Mouse (Mus musculus): ENCODE results near the gene Tec. TPM values are rescaled to one million over a fixed set of nuclear protein-coding genes. Genes with fewer than 3 reads are reported as not detected.
A peak's percentile ranks its signal among the peaks of the same experiment; 100 is the strongest.

Tec gene
- total RNA-seq, 2 experiments from 2014 or later = 13.2 TPM

DNA sequence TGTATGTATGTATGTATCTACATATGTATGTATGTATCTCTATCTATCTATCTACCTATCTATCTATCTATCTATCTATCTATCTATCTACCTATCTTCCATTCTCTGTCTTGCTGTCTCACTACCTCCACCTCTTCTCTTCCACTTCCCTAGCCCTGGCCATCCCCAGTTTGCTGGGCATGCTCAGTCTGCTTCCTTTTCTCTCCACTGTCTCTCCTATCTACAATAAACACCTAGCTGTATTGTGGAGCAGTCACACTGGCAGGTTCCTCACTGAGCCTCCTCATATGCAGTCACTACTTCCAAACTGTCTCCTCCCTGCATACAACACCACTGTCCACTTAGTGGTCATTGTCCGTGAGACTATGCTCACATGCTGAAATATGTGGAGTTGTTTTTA, 135.4 kb downstream of the Tec start:
- no peak for DNase-seq

DNA sequence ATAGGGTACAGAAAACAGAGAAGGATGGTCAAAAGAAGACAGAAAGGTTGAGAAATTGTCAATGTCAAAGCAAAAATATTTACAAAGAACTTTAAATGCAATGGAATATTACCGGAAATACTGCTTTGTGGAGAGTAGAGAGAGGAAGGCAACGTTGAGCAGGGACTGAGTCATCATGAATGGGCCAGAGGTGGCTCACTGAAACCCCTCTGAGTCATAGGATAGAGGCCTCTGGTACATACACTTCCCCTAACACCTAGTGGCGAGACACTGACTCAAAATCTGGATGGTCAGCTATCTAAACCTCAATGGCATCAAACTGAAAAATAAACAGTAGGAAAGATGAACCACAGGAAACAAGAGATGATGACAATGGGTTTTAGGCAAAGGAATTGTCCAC, 142.9 kb downstream of the Tec start:
- no peak for DNase-seq

DNA sequence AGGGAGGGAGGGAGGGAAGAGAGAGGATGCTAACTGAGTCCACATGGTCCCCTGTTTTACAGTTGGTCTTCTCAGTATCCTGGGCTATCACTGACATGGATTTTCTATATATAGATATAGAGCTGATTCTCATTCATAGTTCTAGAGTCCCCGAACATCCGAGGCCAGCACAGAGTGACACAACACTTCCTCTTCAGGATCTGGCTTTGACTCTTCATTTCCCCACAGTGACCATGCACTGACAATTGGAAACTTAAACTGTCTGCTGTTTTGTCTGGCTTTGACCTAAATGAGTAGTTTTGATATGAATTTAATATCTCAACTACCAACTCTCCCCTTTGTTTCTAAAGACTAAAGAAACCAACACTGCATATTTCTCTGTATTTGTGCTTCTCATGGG, 144.9 kb downstream of the Tec start:
- no peak for DNase-seq

DNA sequence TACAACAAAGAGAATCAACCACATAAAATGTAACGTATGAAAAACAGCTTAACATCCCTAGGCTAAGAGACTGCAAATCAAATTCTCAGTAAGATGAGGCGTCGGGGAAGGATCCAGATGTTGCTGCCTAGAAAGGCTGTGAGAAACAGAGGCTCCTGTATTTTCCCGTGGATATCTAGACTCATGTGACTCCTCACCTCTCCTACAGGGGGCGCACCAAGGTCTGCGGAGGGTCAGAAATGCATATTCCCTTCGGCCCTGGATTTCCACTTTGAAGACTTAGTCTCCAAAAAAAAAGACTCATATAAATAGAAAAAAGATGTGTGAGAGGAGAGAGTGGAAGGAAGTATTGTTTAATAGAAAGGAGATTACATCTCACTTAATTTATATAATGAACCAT, 147.7 kb downstream of the Tec start:
- DNase-seq = no peak

DNA sequence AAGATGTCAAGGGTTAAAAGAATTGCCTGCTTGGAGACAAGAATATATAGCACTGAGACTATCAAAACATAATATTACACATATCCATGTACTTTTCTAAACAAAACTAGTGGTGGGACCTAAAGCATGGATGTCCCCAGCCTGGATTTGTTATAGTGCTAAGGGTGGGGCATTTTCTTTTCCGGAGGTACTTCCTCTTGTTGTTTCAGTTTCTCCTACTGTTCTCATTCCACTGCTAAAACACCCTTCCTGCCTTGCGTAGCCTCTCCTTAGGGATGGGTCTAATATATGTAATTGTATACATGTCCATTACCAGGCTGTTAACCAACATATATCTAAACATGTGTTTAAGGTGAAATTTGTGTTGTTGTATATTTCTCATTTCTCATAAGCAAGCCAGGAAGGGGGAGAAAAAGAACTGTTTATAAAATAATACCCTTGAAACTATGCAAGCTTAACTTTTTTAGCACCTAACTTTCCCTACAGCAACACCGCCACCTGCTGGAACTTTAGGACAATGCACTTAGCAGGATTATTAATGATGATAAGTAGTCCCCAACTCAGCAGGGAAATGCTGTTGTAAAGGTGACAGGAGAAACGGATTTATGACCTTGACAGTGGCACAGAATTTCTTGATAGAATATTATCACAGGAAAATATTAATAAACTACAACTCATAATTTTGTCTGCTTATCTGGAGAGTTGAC, 157.6 kb downstream of the Tec start:
- peak; percentile 81 for DNase-seq

DNA sequence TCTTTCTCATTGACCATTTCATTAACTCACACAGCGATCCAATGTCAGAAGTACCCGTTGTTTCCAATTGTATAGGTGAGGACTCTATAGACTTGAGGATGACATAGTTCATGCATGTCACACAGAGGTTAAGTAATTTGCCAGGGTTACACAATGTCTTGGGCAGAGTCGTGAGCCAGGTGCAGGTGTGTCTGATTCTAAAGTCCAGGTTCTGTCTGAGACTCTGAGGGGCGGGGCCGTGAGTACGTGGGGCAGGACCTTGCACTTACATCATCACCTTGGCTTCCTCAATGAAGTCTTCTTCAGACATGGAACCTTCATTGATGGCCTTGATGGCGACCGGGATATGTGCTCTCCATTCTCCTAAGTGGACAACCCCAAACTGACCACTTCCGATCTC, 158.3 kb downstream of the Tec start:
- no peak for DNase-seq

DNA sequence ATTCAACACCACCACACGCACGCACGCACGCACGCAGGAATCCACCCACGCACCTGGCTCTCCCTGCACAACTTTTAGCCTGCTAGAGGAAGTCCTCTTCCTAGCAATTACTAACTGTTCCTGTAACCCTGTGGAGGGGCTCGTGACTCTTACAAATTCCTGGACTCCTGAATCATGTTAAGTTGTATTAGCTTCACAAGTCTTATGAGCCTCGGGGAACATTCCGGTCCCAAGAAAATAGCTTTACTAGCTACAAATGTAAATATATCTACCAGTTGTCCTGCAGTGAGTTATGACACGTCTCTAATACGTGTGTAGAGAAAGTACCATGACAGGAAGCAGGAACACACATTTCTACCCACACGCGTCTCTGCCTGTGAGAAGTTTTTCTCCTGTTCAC, 158.8 kb downstream of the Tec start:
- DNase-seq = no peak

DNA sequence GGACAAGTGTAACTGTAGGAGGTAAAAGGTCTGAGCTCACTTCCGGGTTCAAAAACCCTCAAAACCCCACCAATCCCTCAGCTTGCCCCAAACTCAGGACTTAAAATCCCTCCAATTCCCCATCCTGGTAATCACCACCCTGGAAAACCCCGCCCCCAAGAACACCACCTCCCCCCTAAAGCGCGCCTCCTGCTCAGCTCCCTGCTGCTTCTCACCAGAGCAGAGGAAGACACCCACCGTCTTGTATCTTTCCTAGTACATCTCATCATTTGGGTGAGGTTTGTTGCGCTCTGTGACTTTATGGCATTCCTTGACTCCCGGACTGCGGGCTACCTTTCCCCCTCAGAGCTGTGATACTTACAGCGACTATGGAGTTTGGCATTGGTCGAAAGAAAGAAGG, 161.6 kb downstream of the Tec start:
- no peak for DNase-seq

DNA sequence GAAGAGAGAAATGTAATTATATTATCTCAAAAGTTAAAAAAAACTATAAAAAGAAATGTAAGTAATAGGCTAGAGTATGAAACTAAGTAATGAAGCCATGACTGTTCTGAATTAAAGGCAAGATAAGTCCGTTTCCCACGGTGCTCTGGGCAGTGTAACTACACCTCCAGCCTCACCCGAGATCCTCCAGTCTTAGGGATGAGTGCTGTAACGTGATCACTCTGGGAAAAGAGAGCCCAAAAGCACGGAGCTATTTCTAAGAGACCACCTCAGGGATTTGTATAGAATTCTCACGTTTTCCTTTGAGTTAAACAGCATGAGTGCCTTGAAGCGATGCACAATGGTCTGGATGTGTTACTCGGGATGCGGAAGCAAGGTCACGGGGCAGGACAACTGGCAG, 162.2 kb downstream of the Tec start:
- DNase-seq = no peak

Other genes starting within 250 kb of the Tec start
- not detected for gene Cnga1, start 224.2 kb downstream of the Tec start, total RNA-seq (2021)
- under 1 TPM in 1 of 2 experiments, not detected in 1; 0.07 TPM for gene Nipal1, start 220.7 kb downstream of the Tec start, total RNA-seq (2021)
- under 1 TPM; 0.23 to 0.45 TPM for gene Txk, start 115.7 kb downstream of the Tec start, total RNA-seq (2021)
- 100 to 1,000 TPM; 116 to 121 TPM for gene Slain2, start 45.8 kb upstream of the Tec start, total RNA-seq (2021)
- not detected for gene Gm10135, start 106.2 kb upstream of the Tec start, total RNA-seq (2021)
- under 1 TPM; 0.12 to 0.63 TPM for gene Slc10a4, start 138.4 kb upstream of the Tec start, total RNA-seq (2021)

Data from heart, postnatal 4 days (tissue).